ENCODE assay signal across 11 mouse cellular contexts in the genomic region with DNA sequence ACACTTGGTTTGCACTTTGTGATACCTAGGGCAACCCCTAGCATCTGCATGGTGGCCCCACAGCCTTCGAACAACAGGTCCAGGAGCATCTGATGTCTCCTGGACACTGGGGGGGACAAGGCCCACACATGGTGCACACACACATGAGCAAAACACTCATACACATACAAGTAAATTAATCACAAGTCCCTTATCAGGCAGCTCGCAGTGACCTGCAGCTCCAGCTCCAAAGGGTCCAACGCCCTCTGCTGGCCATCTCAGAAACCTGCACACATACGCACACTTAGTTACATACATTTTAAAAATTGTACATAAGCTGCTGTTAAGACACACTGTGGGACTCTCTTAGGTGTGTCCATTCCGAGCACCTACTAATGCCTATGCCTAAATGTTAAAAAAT. TPM values are rescaled to one million over a fixed set of nuclear protein-coding genes. Genes with fewer than 3 reads are reported as not detected.
DNase-seq lines count a peak whose midpoint lies in the region; ATAC-seq and TF ChIP-seq lines count a peak whose summit lies in the region.
"Had no signal": no experiment of that assay in that cellular context is flagged by ENCODE, and none has a peak within 500 bp of the region (broad histone marks: within the 10 kb centered on the region; RNA-seq: fewer than 3 reads in every experiment).

No protein-coding gene starts in this region.

- no peak overlapping the region for H3K9ac ChIP-seq in heart, postnatal 0 days (replicated peaks; ENCODE audit: low read depth, low read length)
- no peak overlapping the region for H3K9ac ChIP-seq in heart, embryonic 11.5 days (ENCODE audit: low read depth, low read length)
- H3K9ac ChIP-seq in midbrain, postnatal 0 days (replicated peaks; ENCODE audit: low read length, poor library complexity, severe bottlenecking): no peak overlapping the region
- H3K9ac ChIP-seq in midbrain, embryonic 15.5 days: no peak overlapping the region
- no peak overlapping the region for H3K9ac ChIP-seq in midbrain, embryonic 11.5 days (ENCODE audit: low read length)
- H3K9ac ChIP-seq: kidney, embryonic 15.5 days had no signal

- no peak overlapping the region for H3K4me2 ChIP-seq in heart, postnatal 0 days (ENCODE audit: low read depth, low read length)
- no peak overlapping the region for H3K4me2 ChIP-seq in heart, embryonic 11.5 days
- H3K4me2 ChIP-seq in midbrain, postnatal 0 days (ENCODE audit: low read depth, low read length, poor library complexity, severe bottlenecking): no peak overlapping the region
- no peak overlapping the region for H3K4me2 ChIP-seq in midbrain, embryonic 15.5 days
- H3K4me2 ChIP-seq in midbrain, embryonic 11.5 days: no peak overlapping the region
- H3K4me2 ChIP-seq: kidney, embryonic 15.5 days had no signal

- H3K4me1 ChIP-seq in heart, postnatal 0 days (ENCODE audit: control insufficient read depth, insufficient read depth): 0 out of 2 replicates have a peak, but pooled peaks cover 14% of the 10 kb centered on the region
- H3K4me1 ChIP-seq in heart, embryonic 11.5 days (ENCODE audit: control insufficient read depth, insufficient read depth, low read length): peaks cover 9% of the 10 kb centered on the region; the same call in 1 of the 2 replicates
- H3K4me1 ChIP-seq in midbrain, postnatal 0 days (ENCODE audit: insufficient read depth, low read length): no peaks in the 10 kb centered on the region
- no peaks in the 10 kb centered on the region for H3K4me1 ChIP-seq in midbrain, embryonic 15.5 days
- H3K4me1 ChIP-seq in midbrain, embryonic 11.5 days (ENCODE audit: control insufficient read depth, insufficient read depth, low read length): no peaks in the 10 kb centered on the region

- no peak for TF ChIP-seq POLR2A in brain, embryonic 14.5 days (IDR thresholded peaks at IDR 0.05; ENCODE audit: borderline replicate concordance, extremely low read depth, insufficient read depth, insufficient read length, poor library complexity, severe bottlenecking)

- 82% methylated on average over 5 of the region's 5 CpGs for WGBS in heart, postnatal 0 days
- WGBS in heart, embryonic 11.5 days (ENCODE audit: insufficient replicate concordance): 80% methylated on average over 5 of the region's 5 CpGs
- WGBS in midbrain, postnatal 0 days: 91% methylated on average over 5 of the region's 5 CpGs
- WGBS in midbrain, embryonic 15.5 days: 91% methylated on average over 5 of the region's 5 CpGs
- WGBS in midbrain, embryonic 11.5 days: 92% methylated on average over 5 of the region's 5 CpGs

- no peak for ATAC-seq in heart, postnatal 0 days (ENCODE audit: insufficient read depth, low read depth)
- no peak for ATAC-seq in heart, embryonic 11.5 days (replicated peaks; ENCODE audit: insufficient number of reproducible peaks, low FRiP score, low TSS enrichment)
- no peak for ATAC-seq in midbrain, postnatal 0 days (ENCODE audit: low FRiP score)
- no peak for ATAC-seq in midbrain, embryonic 15.5 days (replicated peaks)
- ATAC-seq in midbrain, embryonic 11.5 days (ENCODE audit: low FRiP score): no peak

- peak; percentile 52 for TF ChIP-seq CTCF in heart, postnatal 0 days (IDR thresholded peaks at IDR 0.05; ENCODE audit: low read depth)
- TF ChIP-seq CTCF in midbrain, postnatal 0 days (IDR thresholded peaks at IDR 0.05): peak; percentile 60
- TF ChIP-seq CTCF in brain, embryonic 14.5 days (IDR thresholded peaks at IDR 0.05; ENCODE audit: borderline replicate concordance, extremely low read depth, insufficient read depth, insufficient read length): peak; percentile 40; the same call in 1 of the 2 replicates

- DNase-seq in heart, postnatal 0 days (ENCODE audit: low spot score): no peak
- DNase-seq in midbrain, postnatal 0 days (ENCODE audit: low spot score): no peak
- DNase-seq in brain, embryonic 14.5 days (ENCODE audit: low read depth): no peak
- DNase-seq in splenic B cell, adult 2 months (ENCODE audit: low read depth, low spot score): peak; percentile 20
- DNase-seq in cerebellum, postnatal 4 days (ENCODE audit: low spot score in 2 of 2): no peak
- DNase-seq in midbrain, embryonic 11.5 days (ENCODE audit: low spot score, missing footprints): no peak
- DNase-seq: thymus, postnatal 14 days had no signal

- TF ChIP-seq EP300 in heart, postnatal 0 days (IDR thresholded peaks at IDR 0.05; ENCODE audit: low read depth): no peak

- H3K36me3 ChIP-seq in heart, postnatal 0 days (replicated peaks; ENCODE audit: control insufficient read depth, insufficient read depth, low read length): no peaks in the 10 kb centered on the region
- no peaks in the 10 kb centered on the region for H3K36me3 ChIP-seq in heart, embryonic 11.5 days (ENCODE audit: control insufficient read depth, insufficient read depth, low read length)
- H3K36me3 ChIP-seq in midbrain, postnatal 0 days (ENCODE audit: insufficient read depth, low read length): 0 out of 2 replicates have a peak, but pooled peaks cover 4% of the 10 kb centered on the region
- H3K36me3 ChIP-seq in midbrain, embryonic 15.5 days (replicated peaks): no peaks in the 10 kb centered on the region
- H3K36me3 ChIP-seq in splenic B cell, adult 2 months (ENCODE audit: control insufficient read depth, insufficient read depth, low read length, poor library complexity, severe bottlenecking): no peaks in the 10 kb centered on the region
- H3K36me3 ChIP-seq in midbrain, embryonic 11.5 days (ENCODE audit: control insufficient read depth, insufficient read depth, low read length): peaks cover 2% of the 10 kb centered on the region
- H3K36me3 ChIP-seq: kidney, embryonic 15.5 days had no signal

- no peak overlapping the region for H3K27ac ChIP-seq in heart, postnatal 0 days (ENCODE audit: low read depth)
- H3K27ac ChIP-seq in heart, embryonic 11.5 days (ENCODE audit: low read depth, low read length): no peak overlapping the region
- no peak overlapping the region for H3K27ac ChIP-seq in midbrain, postnatal 0 days (ENCODE audit: low read depth, low read length)
- no peak overlapping the region for H3K27ac ChIP-seq in midbrain, embryonic 15.5 days
- no peak overlapping the region for H3K27ac ChIP-seq in midbrain, embryonic 11.5 days (ENCODE audit: low read depth, low read length)
- H3K27ac ChIP-seq: macrophage had no signal

- no peaks in the 10 kb centered on the region for H3K9me3 ChIP-seq in heart, postnatal 0 days (replicated peaks; ENCODE audit: control insufficient read depth, low read length)
- no peaks in the 10 kb centered on the region for H3K9me3 ChIP-seq in heart, embryonic 11.5 days (replicated peaks; ENCODE audit: control insufficient read depth, low read length)
- H3K9me3 ChIP-seq in midbrain, postnatal 0 days (ENCODE audit: low read length): no peaks in the 10 kb centered on the region
- H3K9me3 ChIP-seq in midbrain, embryonic 15.5 days: no peaks in the 10 kb centered on the region
- H3K9me3 ChIP-seq in midbrain, embryonic 11.5 days (ENCODE audit: control insufficient read depth, low read length): no peaks in the 10 kb centered on the region
- H3K9me3 ChIP-seq: kidney, embryonic 15.5 days had no signal

- no peak overlapping the region for H3K4me3 ChIP-seq in heart, postnatal 0 days (ENCODE audit: low read depth, low read length)
- no peak overlapping the region for H3K4me3 ChIP-seq in heart, embryonic 11.5 days (ENCODE audit: low read depth, low read length)
- H3K4me3 ChIP-seq in midbrain, postnatal 0 days (ENCODE audit: low read depth, low read length): no peak overlapping the region
- H3K4me3 ChIP-seq in midbrain, embryonic 15.5 days: no peak overlapping the region
- no peak overlapping the region for H3K4me3 ChIP-seq in midbrain, embryonic 11.5 days (ENCODE audit: low read depth, low read length)
- H3K4me3 ChIP-seq: kidney, embryonic 15.5 days had no signal

- no peaks in the 10 kb centered on the region for H3K27me3 ChIP-seq in heart, postnatal 0 days (ENCODE audit: control insufficient read depth, insufficient read depth, low read length)
- H3K27me3 ChIP-seq in heart, embryonic 11.5 days (ENCODE audit: control insufficient read depth, insufficient read depth, low read length): no peaks in the 10 kb centered on the region
- H3K27me3 ChIP-seq in midbrain, postnatal 0 days (ENCODE audit: insufficient read depth, low read length): no peaks in the 10 kb centered on the region
- no peaks in the 10 kb centered on the region for H3K27me3 ChIP-seq in midbrain, embryonic 15.5 days (replicated peaks)
- no peaks in the 10 kb centered on the region for H3K27me3 ChIP-seq in splenic B cell, adult 2 months (ENCODE audit: control insufficient read depth, insufficient read depth, low read length, poor library complexity, severe bottlenecking)
- no peaks in the 10 kb centered on the region for H3K27me3 ChIP-seq in midbrain, embryonic 11.5 days (ENCODE audit: control insufficient read depth, insufficient read depth, low read length)
- H3K27me3 ChIP-seq: kidney, embryonic 15.5 days had no signal

RNA-seq across cellular contexts. Expression of a gene that starts 17.3 kb away (rescaled TPM):
- 122 and 134 TPM in 2 replicates for total RNA-seq in heart, postnatal 0 days (2014; rRNA removed; ENCODE audit: low replicate concordance)
- 29.5 and 45.0 TPM in 2 replicates for polyA plus RNA-seq in heart, postnatal 0 days (2015; fragmentation: Nextera tagmentation; extraction: Ambion mirVana)
- 20.5 and 31.4 TPM in 2 replicates for polyA plus RNA-seq in heart, embryonic 11.5 days (2014; fragmentation: Nextera tagmentation; extraction: Ambion mirVana)
- 5.6 and 10.2 TPM in 2 replicates for total RNA-seq in midbrain, postnatal 0 days (2014; rRNA removed)
- 0.72 and 1.0 TPM in 2 replicates for polyA plus RNA-seq in midbrain, postnatal 0 days (2015; fragmentation: Nextera tagmentation; extraction: Ambion mirVana)
- polyA plus RNA-seq in midbrain, embryonic 15.5 days (2015; fragmentation: Nextera tagmentation; extraction: Ambion mirVana): 0.84 and 1.4 TPM in 2 replicates
- 3.2 and 4.1 TPM in 2 replicates for polyA plus RNA-seq in brain, embryonic 14.5 days (2012; rRNA removed)
- 3.9 and 4.6 TPM in 2 replicates for polyA plus RNA-seq in midbrain, embryonic 11.5 days (2014; fragmentation: Nextera tagmentation; extraction: Ambion mirVana)
